Mouse (Mus musculus) liver, adult 2 months (tissue): Measurements from ENCODE around the gene Morn5. TPM values are rescaled to one million over a fixed set of nuclear protein-coding genes. Genes with fewer than 3 reads are reported as not detected.

Source experiments
- DNase-seq: peaks from one replicate; pipeline ENCODE4 v3.0.0-alpha.2; 2011; ENCODE audit warnings: low read depth, low spot score; ENCODE audit errors: extremely low read depth
- H3K27ac ChIP-seq: fragments of 200-500 bp; replicated peaks from 2 replicates; pipeline ENCODE4 v1.5.1; 2012; ENCODE audit warnings: low read depth, mild to moderate bottlenecking, control low read depth, inconsistent platforms, low read length; ENCODE audit not compliant: insufficient read depth
- H3K27me3 ChIP-seq: fragments of 200-500 bp; 2 replicates; pipeline ENCODE4 v1.6.1; 2012; ENCODE audit warnings: mild to moderate bottlenecking, moderate library complexity, low read length, inconsistent platforms; ENCODE audit not compliant: control insufficient read depth, insufficient read depth
- H3K36me3 ChIP-seq: fragments of 200-500 bp; 2 replicates; pipeline ENCODE4 v1.6.1; 2012; ENCODE audit warnings: low read length, inconsistent platforms; ENCODE audit not compliant: control insufficient read depth, insufficient read depth
- H3K4me1 ChIP-seq: fragments of 200-500 bp; 2 replicates; pipeline ENCODE4 v1.6.1; 2011; ENCODE audit warnings: low read length; ENCODE audit not compliant: control insufficient read depth, insufficient read depth
- H3K4me3 ChIP-seq: fragments of 200-500 bp; 2 replicates; pipeline ENCODE4 v1.5.1; 2011; ENCODE audit warnings: low read depth, mild to moderate bottlenecking, control low read depth, low read length, moderate library complexity; ENCODE audit not compliant: insufficient read depth
- H3K79me2 ChIP-seq: fragments of 200-500 bp; 2 replicates; pipeline ENCODE4 v1.6.1; 2012; ENCODE audit warnings: inconsistent platforms, mild to moderate bottlenecking, low read length, moderate library complexity; ENCODE audit not compliant: control insufficient read depth, insufficient read depth
- H3K9ac ChIP-seq: fragments of 200-500 bp; 2 replicates; pipeline ENCODE4 v1.6.1; 2012; ENCODE audit warnings: low read depth, mild to moderate bottlenecking, control low read depth, inconsistent platforms, low read length
- CTCF ChIP-seq: fragments of 200-500 bp; IDR thresholded peaks from 2 replicates; pipeline ENCODE4 v1.5.1; 2011; ENCODE audit warnings: low read depth, low read length, control low read depth
- POLR2A ChIP-seq: fragments of 200-500 bp; IDR thresholded peaks from 2 replicates; pipeline ENCODE4 v1.6.1; 2011; ENCODE audit warnings: low read length, control low read depth; ENCODE audit not compliant: insufficient read depth; ENCODE audit errors: extremely low read depth
- WGBS: fragments of 180-500 bp; shearing (Covaris S2); methylation state at CpG from one replicate; pipeline ENCODE4 v1.1.7; 2018; 5-methylcytosine and 5-hydroxymethylcytosine counted together
- polyA plus RNA-seq: library from polyadenylated mRNA; depleted of rRNA; stranded (reverse); fragments of >200 nt; gene quantifications from 2 replicates; pipeline ENCODE4 v1.2.3, GENCODE M21; 2012; rRNA removed
- total RNA-seq: library from RNA; depleted of rRNA; stranded (reverse); fragments of >200 nt; gene quantifications from 2 replicates; pipeline ENCODE4 v1.2.3, GENCODE M21; 2014; rRNA removed

Morn5 gene
- total RNA-seq: not detected in 2 replicates
- polyA plus RNA-seq: not detected in 2 replicates

- Histone ChIP-seq H3K27ac (peak within 1 kb of the TSS; percentile 82), H3K4me3 (peak within 1 kb of the TSS; percentile 63), H3K79me2 (peaks cover 29% of the 10 kb centered on the region), H3K4me1 (peaks cover 6% of the 10 kb centered on the region), H3K27me3 (no peaks in the 10 kb centered on the region), H3K36me3 (peaks cover 1% of the 10 kb centered on the region; the same call in 1 of the 2 replicates), H3K9ac (peak within 1 kb of the TSS; percentile 91)
- DNase-seq: peak; percentile 93
- WGBS: under 1% methylated on average over 44 of the region's 44 CpGs
- TF ChIP-seq POLR2A (peak; percentile 86), CTCF (no peak)
Observed at GRCm38 (mm10) chr2:36048748-36049566, at the start of gene Morn5, which contains the start of gene Ndufa8. Gene Morn5, plus strand, starts transcription at chr2:36049458. Gene Ndufa8, minus strand, starts transcription at chr2:36049406.

GRCm38 (mm10) chr2:36000390-36000789 is 48.9 kb upstream of the Morn5 start:
- TF ChIP-seq POLR2A: no peak
- no peak for TF ChIP-seq CTCF
- H3K36me3 ChIP-seq: no peaks in the 10 kb centered on the region
- H3K79me2 ChIP-seq: no peaks in the 10 kb centered on the region
- no peak overlapping the region for H3K9ac ChIP-seq
- no peaks in the 10 kb centered on the region for H3K4me1 ChIP-seq
- WGBS: 31% methylated on average over 1 of the region's 1 CpGs
- H3K27me3 ChIP-seq: no peaks in the 10 kb centered on the region
- H3K27ac ChIP-seq: no peak overlapping the region
- no peak for DNase-seq
- no peak overlapping the region for H3K4me3 ChIP-seq

- no peak for TF ChIP-seq POLR2A
- TF ChIP-seq CTCF: no peak
- H3K79me2 ChIP-seq: no peaks in the 10 kb centered on the region
- H3K9ac ChIP-seq: no peak overlapping the region
- no peak overlapping the region for H3K27ac ChIP-seq
- 52% methylated on average over 6 of the region's 6 CpGs for WGBS
- no peaks in the 10 kb centered on the region for H3K4me1 ChIP-seq
- no peaks in the 10 kb centered on the region for H3K27me3 ChIP-seq
- no peak for DNase-seq
- H3K36me3 ChIP-seq: no peaks in the 10 kb centered on the region
- H3K4me3 ChIP-seq: no peak overlapping the region
Observed at GRCm38 (mm10) chr2:36002188-36002587, 47.1 kb upstream of the Morn5 start.

DNA sequence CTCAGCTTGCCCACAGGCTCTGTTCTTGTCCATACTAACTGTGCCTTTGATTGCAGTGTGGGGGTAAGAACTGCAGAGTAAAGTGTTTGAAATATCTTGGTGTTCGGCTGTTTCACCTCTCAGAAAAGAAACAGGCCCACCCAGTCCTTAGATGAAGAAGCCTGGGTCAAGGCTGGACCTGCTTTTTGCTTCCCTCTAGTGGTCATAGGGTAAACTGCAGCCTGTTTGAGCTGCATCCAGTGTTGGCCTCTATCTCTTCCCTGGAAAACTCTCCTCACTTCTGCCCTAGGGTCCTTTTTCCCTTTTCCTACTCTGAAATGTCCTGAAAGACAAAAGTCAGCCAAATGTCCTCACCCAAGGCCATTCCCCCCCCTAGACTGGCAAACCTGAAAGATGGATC is 41.2 kb upstream of the Morn5 start:
- 0 out of 2 replicates have a peak, but pooled peaks cover 7% of the 10 kb centered on the region for H3K27me3 ChIP-seq
- WGBS: 26% methylated on average over 1 of the region's 1 CpGs
- H3K9ac ChIP-seq: no peak overlapping the region
- TF ChIP-seq POLR2A: no peak
- TF ChIP-seq CTCF: peak; percentile 70; the same call in 1 of the 2 replicates
- H3K4me3 ChIP-seq: no peak overlapping the region
- peak; percentile 19 for DNase-seq
- no peaks in the 10 kb centered on the region; the same call in 1 of the 2 replicates for H3K4me1 ChIP-seq
- no peaks in the 10 kb centered on the region for H3K79me2 ChIP-seq
- H3K36me3 ChIP-seq: no peaks in the 10 kb centered on the region
- H3K27ac ChIP-seq: no peak overlapping the region

GRCm38 (mm10) chr2:36009386-36009785 is 39.9 kb upstream of the Morn5 start:
- H3K9ac ChIP-seq: no peak overlapping the region
- peak; percentile 49 for DNase-seq
- no peak overlapping the region for H3K4me3 ChIP-seq
- no peaks in the 10 kb centered on the region for H3K36me3 ChIP-seq
- no peak overlapping the region for H3K27ac ChIP-seq
- no peaks in the 10 kb centered on the region; the same call in 1 of the 2 replicates for H3K4me1 ChIP-seq
- WGBS: 26% methylated on average over 4 of the region's 4 CpGs
- no peaks in the 10 kb centered on the region for H3K79me2 ChIP-seq
- H3K27me3 ChIP-seq: 0 out of 2 replicates have a peak, but pooled peaks cover 7% of the 10 kb centered on the region
- peak; percentile 83 for TF ChIP-seq CTCF
- no peak for TF ChIP-seq POLR2A
